Mouse (Mus musculus) CD8-positive naive resting alpha-beta T cell, adult 57 days (primary cell): ENCODE results near the gene Chkb. TPM values are rescaled to one million over a fixed set of nuclear protein-coding genes. Genes with fewer than 3 reads are reported as not detected.

Experiments
- total RNA-seq: library from RNA; stranded (reverse); gene quantifications from one replicate; pipeline ENCODE4 v1.2.4, GENCODE M21; 2023

Chkb gene
- total RNA-seq, result 220 TPM

GRCm38 (mm10) chr15:89429352-89430221 is at the start of gene Chkb, which contains the start of the genes C730034F03Rik and Gm44502:
Chkb (minus strand) TSS chr15:89429908.
C730034F03Rik (plus strand) TSS chr15:89429589.
Gm44502 (minus strand) TSS chr15:89429696.

GRCm38 (mm10) chr15:89477091-89477491 is 47.4 kb upstream of the Chkb start, which contains the start of gene Arsa:
Arsa (minus strand) TSS chr15:89477425.

GRCm38 (mm10) chr15:89453865-89454478 is 24.3 kb upstream of the Chkb start, which contains the start of gene Mapk8ip2:
Mapk8ip2 (plus strand) TSS chr15:89453913.

GRCm38 (mm10) chr15:89425711-89426121 is 4.0 kb downstream of the Chkb start, which contains the start of gene Cpt1b:
Cpt1b (minus strand) TSS chr15:89425863.

GRCm38 (mm10) chr15:89410118-89410517 is 19.6 kb downstream of the Chkb start, which contains the start of gene Syce3:
Syce3 (minus strand) TSS chr15:89410503.

GRCm38 (mm10) chr15:89384617-89385016 is 45.1 kb downstream of the Chkb start, which contains the start of gene Klhdc7b:
Klhdc7b (plus strand) TSS chr15:89384917.

GRCm38 (mm10) chr15:89378831-89379401 is 50.8 kb downstream of the Chkb start, which contains the start of gene Odf3b:
Odf3b (minus strand) TSS chr15:89379282.

GRCm38 (mm10) chr15:89376957-89377356 is 52.8 kb downstream of the Chkb start, which contains the start of gene Tymp:
Tymp (minus strand) TSS chr15:89377039.

Other genes starting within 250 kb of the Chkb start
- gene Plxnb2, start 249.1 kb downstream of the Chkb start, total RNA-seq, result 1.8 TPM
- gene Dennd6b, start 233.4 kb downstream of the Chkb start, total RNA-seq, result 24.3 TPM
- 38.3 TPM for gene Ppp6r2, start 218.4 kb downstream of the Chkb start, total RNA-seq
- 424 TPM for gene Sbf1, start 114.6 kb downstream of the Chkb start, total RNA-seq
- gene Adm2, start 107.2 kb downstream of the Chkb start, total RNA-seq, result not detected
- gene Miox, start 95.5 kb downstream of the Chkb start, total RNA-seq, result not detected
- gene Lmf2, start 74.2 kb downstream of the Chkb start, total RNA-seq, result 33.6 TPM
- gene Ncaph2, start 74.2 kb downstream of the Chkb start, total RNA-seq, result 117 TPM
- 17.8 TPM for gene Sco2, start 56.1 kb downstream of the Chkb start, total RNA-seq
- 0.49 TPM for gene Tymp, start 52.9 kb downstream of the Chkb start, total RNA-seq
- not detected for gene Odf3b, start 50.6 kb downstream of the Chkb start, total RNA-seq
- not detected for gene Klhdc7b, start 45.0 kb downstream of the Chkb start, total RNA-seq
- gene Syce3, start 19.4 kb downstream of the Chkb start, total RNA-seq, result not detected
- gene Cpt1b, start 4.0 kb downstream of the Chkb start, total RNA-seq, result 8.1 TPM
- gene C730034F03Rik, start 319 bp downstream of the Chkb start, total RNA-seq, result 12.1 TPM
- gene Gm44502, start 212 bp downstream of the Chkb start, total RNA-seq, result not detected
- not detected for gene Mapk8ip2, start 24.0 kb upstream of the Chkb start, total RNA-seq
- 13.4 TPM for gene Arsa, start 47.5 kb upstream of the Chkb start, total RNA-seq
- gene Shank3, start 69.7 kb upstream of the Chkb start, total RNA-seq, result 0.43 TPM
- gene Acr, start 138.4 kb upstream of the Chkb start, total RNA-seq, result not detected
- gene Rabl2, start 162.0 kb upstream of the Chkb start, total RNA-seq, result 1.1 TPM